Mouse (Mus musculus) heart, postnatal 10 days (tissue): Measurements from ENCODE around the gene Prn. TPM values are rescaled to one million over a fixed set of nuclear protein-coding genes. Genes with fewer than 3 reads are reported as not detected.

Experiments
- DNase-seq, 2 experiments: peaks; one replicate each; pipeline ENCODE4 v3.0.0; 2021
- intact Hi-C: fragments of 180-260 bp; cut with DNase I; formaldehyde crosslinking; loops from one replicate; pipeline ENCODE4 v1.15.1; 2025
- total RNA-seq, 2 experiments: library from RNA; stranded (reverse); gene quantifications; 2 replicates each; pipeline ENCODE4 v1.2.3; 2021

Gene Prn
- total RNA-seq, result 1 to 10 TPM; 1.4 to 6.6 TPM

- intact Hi-C loops, result no loop called here
Measured at GRCm38 (mm10) chr2:131909683-131910572, at the start of gene Prn, which contains the start of gene Prnp. TSS of gene Prn (plus strand) at chr2:131909957. TSS of gene Prnp (plus strand) at chr2:131909928.

GRCm38 (mm10) chr2:131862617-131863275 is 47.0 kb upstream of the Prn start:
- intact Hi-C loops, result no loop called here
- no peak for DNase-seq

More at GRCm38 (mm10) chr2:131909683-131910572, at the start of gene Prn, which contains the start of gene Prnp:
- peak; percentile 92 to 93 for DNase-seq

- intact Hi-C loops, result no loop called here
- no peak for DNase-seq
Measured at GRCm38 (mm10) chr2:131863472-131863871, 46.3 kb upstream of the Prn start.

GRCm38 (mm10) chr2:131864262-131864796 is 45.4 kb upstream of the Prn start:
- intact Hi-C loops, result no loop called here
- DNase-seq, result no peak

GRCm38 (mm10) chr2:131866676-131867075 is 43.1 kb upstream of the Prn start:
- intact Hi-C loops, result no loop called here

GRCm38 (mm10) chr2:131868983-131869382 is 40.8 kb upstream of the Prn start:
- intact Hi-C loops, result no loop called here
- no peak for DNase-seq

More at GRCm38 (mm10) chr2:131866676-131867075, 43.1 kb upstream of the Prn start:
- no peak for DNase-seq

- intact Hi-C loops, result no loop called here
- DNase-seq, result no peak
Measured at GRCm38 (mm10) chr2:131873376-131873775, 36.4 kb upstream of the Prn start.

- intact Hi-C loops, result no loop called here
- DNase-seq, result peak; percentile 18 to 20
Measured at GRCm38 (mm10) chr2:131876551-131877265, 33.0 kb upstream of the Prn start.

- DNase-seq, result no peak
- intact Hi-C loops, result no loop called here
Measured at GRCm38 (mm10) chr2:131881766-131882165, 28.0 kb upstream of the Prn start.

GRCm38 (mm10) chr2:131883136-131883535 is 26.6 kb upstream of the Prn start:
- intact Hi-C loops, result no loop called here
- no peak for DNase-seq

GRCm38 (mm10) chr2:131886503-131887160 is 23.1 kb upstream of the Prn start:
- DNase-seq, result no peak

GRCm38 (mm10) chr2:131888233-131888632 is 21.5 kb upstream of the Prn start:
- intact Hi-C loops, result no loop called here
- no peak for DNase-seq

More at GRCm38 (mm10) chr2:131886503-131887160, 23.1 kb upstream of the Prn start:
- intact Hi-C loops, result no loop called here

GRCm38 (mm10) chr2:131892534-131892933 is 17.2 kb upstream of the Prn start:
- intact Hi-C loops, result loop anchor here (5.0 kb wide), 1 partner anchor 65 kb away; no protein-coding TSS in a partner anchor
- peak; percentile 43 to 46 for DNase-seq

- DNase-seq, result no peak
- intact Hi-C loops, result no loop called here
Measured at GRCm38 (mm10) chr2:131895106-131895505, 14.7 kb upstream of the Prn start.

- no peak for DNase-seq
- intact Hi-C loops, result no loop called here
Measured at GRCm38 (mm10) chr2:131896011-131896410, 13.7 kb upstream of the Prn start.

- intact Hi-C loops, result no loop called here
- no peak for DNase-seq
Measured at GRCm38 (mm10) chr2:131897336-131898109, 12.2 kb upstream of the Prn start.

- DNase-seq, result no peak
- intact Hi-C loops, result loop anchor here (5.0 kb wide), 1 partner anchor 35 kb away; no protein-coding TSS in a partner anchor
Measured at GRCm38 (mm10) chr2:131902423-131902822, 7.3 kb upstream of the Prn start.

GRCm38 (mm10) chr2:131902867-131903266 is 6.9 kb upstream of the Prn start:
- intact Hi-C loops, result loop anchor here (5.0 kb wide), 1 partner anchor 34 kb away; no protein-coding TSS in a partner anchor
- DNase-seq, result peak; percentile 68 to 81

GRCm38 (mm10) chr2:131905025-131905424 is 4.7 kb upstream of the Prn start:
- no peak for DNase-seq

More at GRCm38 (mm10) chr2:131905025-131905424, 4.7 kb upstream of the Prn start:
- intact Hi-C loops, result no loop called here
